Mouse (Mus musculus): ENCODE data around the gene Plxnc1.

DNA sequence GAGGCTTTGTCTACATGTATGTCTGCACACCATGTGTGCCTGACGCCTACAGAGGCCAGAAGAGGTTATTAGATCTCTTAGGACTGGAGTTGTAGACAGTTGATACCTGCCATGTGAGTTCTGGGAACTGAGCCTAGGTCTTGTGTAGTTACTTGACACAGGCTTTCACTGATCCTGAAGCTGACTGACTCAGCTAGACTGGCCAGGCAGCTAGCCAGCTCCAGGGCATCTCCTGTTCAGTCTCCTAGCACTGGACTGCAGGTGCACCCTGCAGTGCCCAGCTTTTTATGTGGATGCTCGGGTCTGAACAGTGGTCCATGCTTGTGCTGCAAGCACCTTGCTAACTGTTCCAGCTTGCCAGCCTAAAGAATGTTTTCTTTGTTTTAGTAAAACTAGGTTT, 197.6 kb downstream of the Plxnc1 start:
- no peak for TF ChIP-seq CTCF (conservative IDR thresholded peaks at IDR 0.05; ENCODE audit: low read length)
- no peak for TF ChIP-seq NANOG (IDR thresholded peaks at IDR 0.05; ENCODE audit: borderline replicate concordance, low read length)
- TF ChIP-seq POU5F1 (IDR thresholded peaks at IDR 0.05; ENCODE audit: borderline replicate concordance, low read length): no peak

Data from E14TG2a.4 (cell line).